Mouse (Mus musculus) MEL (cell line): ENCODE data around the gene Bmpr1b. TPM values are rescaled to one million over a fixed set of nuclear protein-coding genes. Genes with fewer than 3 reads are reported as not detected.

Experiments used
- DNase-seq: peaks from one replicate; pipeline ENCODE4 v3.0.0; 2011; ENCODE audit warnings: low read depth, low spot score
- H3K27ac ChIP-seq: 2 replicates; pipeline ENCODE4 v1.5.1; 2012; ENCODE audit warnings: low read depth, mild to moderate bottlenecking, control low read depth, low read length, moderate library complexity; ENCODE audit not compliant: control insufficient read depth
- H3K27me3 ChIP-seq, 2 experiments: fragments of 150-350 bp in 1 of 2; sonication (generic) in 1 of 2; 2 replicates each; pipeline ENCODE4 v1.6.1; 2012; ENCODE audit warnings: low read length in 2 of 2, mild to moderate bottlenecking in 2 of 2, improper control_type of control experiment in 1 of 2, moderate library complexity in 1 of 2; ENCODE audit not compliant: insufficient read depth in 2 of 2, control insufficient read depth in 1 of 2
- H3K36me3 ChIP-seq, 2 experiments: 2 replicates each; pipeline ENCODE4 v1.6.1; 2012 to 2014; ENCODE audit warnings: low read length in 2 of 2, improper control_type of control experiment in 1 of 2, inconsistent platforms in 1 of 2, mild to moderate bottlenecking in 1 of 2; ENCODE audit not compliant: insufficient read depth in 2 of 2, control insufficient read depth in 1 of 2
- H3K4me1 ChIP-seq, 2 experiments: fragments of 150-350 bp in 1 of 2; sonication (generic) in 1 of 2; 2 replicates each; pipeline ENCODE4 v1.6.1; 2012; ENCODE audit warnings: low read length in 2 of 2, improper control_type of control experiment in 1 of 2, mild to moderate bottlenecking in 1 of 2; ENCODE audit not compliant: insufficient read depth in 2 of 2, control insufficient read depth in 1 of 2
- H3K4me3 ChIP-seq, 2 experiments: fragments of 150-350 bp in 1 of 2; sonication (generic) in 1 of 2; 2 replicates each; pipeline ENCODE4 v1.5.1; 2012; ENCODE audit warnings: low read depth in 2 of 2, low read length in 2 of 2, mild to moderate bottlenecking in 2 of 2, moderate library complexity in 2 of 2, control low read depth in 1 of 2, improper control_type of control experiment in 1 of 2; ENCODE audit not compliant: control insufficient read depth in 1 of 2, insufficient read depth in 1 of 2
- H3K79me2 ChIP-seq: 2 replicates; pipeline ENCODE4 v1.6.1; 2012; ENCODE audit warnings: mild to moderate bottlenecking, low read length, moderate library complexity; ENCODE audit not compliant: control insufficient read depth, poor library complexity, insufficient read depth
- H3K9ac ChIP-seq: 2 replicates; pipeline ENCODE4 v1.6.1; 2012; ENCODE audit warnings: low read depth, mild to moderate bottlenecking, control low read depth, low read length, moderate library complexity; ENCODE audit not compliant: control insufficient read depth, poor library complexity, severe bottlenecking
- H3K9me3 ChIP-seq: fragments of 150-350 bp; sonication (generic); replicated peaks from 2 replicates; pipeline ENCODE4 v1.6.1; 2012; ENCODE audit warnings: mild to moderate bottlenecking, low read length, improper control_type of control experiment, moderate library complexity; ENCODE audit not compliant: insufficient read depth
- CHD2 ChIP-seq: IDR thresholded peaks from 2 replicates; pipeline ENCODE4 v1.6.1; 2011; ENCODE audit warnings: low read length, improper control_type of control experiment
- ELF1 ChIP-seq: IDR thresholded peaks from 2 replicates; pipeline ENCODE4 v1.6.1; 2014; ENCODE audit warnings: low read depth, mild to moderate bottlenecking, inconsistent platforms, low read length, improper control_type of control experiment, moderate library complexity
- ETS1 ChIP-seq: IDR thresholded peaks from 2 replicates; pipeline ENCODE4 v1.6.1; 2012; ENCODE audit warnings: low read depth, mild to moderate bottlenecking, inconsistent platforms, low read length, improper control_type of control experiment, moderate library complexity
- JUND ChIP-seq: IDR thresholded peaks from 2 replicates; pipeline ENCODE4 v1.6.1; 2011; ENCODE audit warnings: low read depth, mild to moderate bottlenecking, improper control_type of control experiment, low read length
- MAFK ChIP-seq: IDR thresholded peaks from 2 replicates; pipeline ENCODE4 v1.6.1; 2011; ENCODE audit warnings: low read depth, mild to moderate bottlenecking, low read length, improper control_type of control experiment, borderline replicate concordance
- MAX ChIP-seq: IDR thresholded peaks from 2 replicates; pipeline ENCODE4 v1.6.1; 2011; ENCODE audit warnings: low read length, improper control_type of control experiment
- MAZ ChIP-seq: IDR thresholded peaks from 2 replicates; pipeline ENCODE4 v1.6.1; 2012; ENCODE audit warnings: low read depth, mild to moderate bottlenecking, inconsistent platforms, low read length, improper control_type of control experiment
- MEF2A ChIP-seq: IDR thresholded peaks from 2 replicates; pipeline ENCODE4 v1.6.1; 2014; ENCODE audit warnings: low read depth, mild to moderate bottlenecking, inconsistent platforms, low read length, improper control_type of control experiment; ENCODE audit not compliant: poor library complexity, insufficient replicate concordance, severe bottlenecking; ENCODE audit errors: extremely low read depth
- MYB ChIP-seq: IDR thresholded peaks from 2 replicates; pipeline ENCODE4 v1.6.1; 2011; ENCODE audit warnings: mild to moderate bottlenecking, low read depth, low read length, improper control_type of control experiment
- NRF1 ChIP-seq: IDR thresholded peaks from 2 replicates; pipeline ENCODE4 v1.6.1; 2014; ENCODE audit warnings: low read depth, mild to moderate bottlenecking, inconsistent platforms, low read length, improper control_type of control experiment, moderate library complexity; ENCODE audit not compliant: poor library complexity, insufficient read depth, severe bottlenecking
- POLR2A ChIP-seq, 2 experiments: IDR thresholded peaks; 2 replicates each; pipeline ENCODE4 v1.6.1; 2011 to 2012; ENCODE audit warnings: low read length in 2 of 2, mild to moderate bottlenecking in 2 of 2, control low read depth in 1 of 2, improper control_type of control experiment in 1 of 2, low read depth in 1 of 2, moderate library complexity in 1 of 2; ENCODE audit not compliant: control insufficient read depth in 1 of 2, insufficient read depth in 1 of 2, poor library complexity in 1 of 2
- POLR2AphosphoS2 ChIP-seq: IDR thresholded peaks from 2 replicates; pipeline ENCODE4 v1.6.1; 2011; ENCODE audit warnings: low read length, improper control_type of control experiment
- SIN3A ChIP-seq: IDR thresholded peaks from 2 replicates; pipeline ENCODE4 v1.6.1; 2012; ENCODE audit warnings: low read length, improper control_type of control experiment, inconsistent platforms
- TBP ChIP-seq: IDR thresholded peaks from 2 replicates; pipeline ENCODE4 v1.8.0; 2011; ENCODE audit warnings: low read depth, low read length, improper control_type of control experiment
- TCF12 ChIP-seq: IDR thresholded peaks from 2 replicates; pipeline ENCODE4 v1.6.1; 2014; ENCODE audit warnings: low read depth, mild to moderate bottlenecking, inconsistent platforms, low read length, improper control_type of control experiment, moderate library complexity
- ZKSCAN1 ChIP-seq: IDR thresholded peaks from 2 replicates; pipeline ENCODE4 v1.6.1; 2012; ENCODE audit warnings: low read depth, mild to moderate bottlenecking, inconsistent platforms, low read length, improper control_type of control experiment, moderate library complexity
- ZMIZ1 ChIP-seq: IDR thresholded peaks from 2 replicates; pipeline ENCODE4 v1.6.1; 2012; ENCODE audit warnings: low read depth, mild to moderate bottlenecking, inconsistent platforms, low read length, improper control_type of control experiment, moderate library complexity
- polyA plus RNA-seq, 2 experiments: library from polyadenylated mRNA; stranded (reverse) in 1 of 2; unstranded in 1 of 2; fragments of >175 nt in 1 of 2; fragments of >200 nt in 1 of 2; gene quantifications; 2 replicates each; pipeline versions ENCODE4 v1.2.1 to v1.2.4; 2012; ENCODE audit warnings: low replicate concordance in 2 of 2, low read depth in 1 of 2; ENCODE audit not compliant: insufficient read length in 2 of 2, insufficient read depth in 1 of 2, missing spikeins in 1 of 2
- total RNA-seq: library from RNA; depleted of rRNA; stranded (reverse); fragments of 300-350 nt; gene quantifications from 2 replicates; pipeline ENCODE4 v1.2.3, GENCODE M21; 2012

Gene Bmpr1b
- total and polyA plus RNA-seq, 3 experiments = not detected

GRCm38 (mm10) chr3:141804133-141804532, 365.1 kb downstream of the Bmpr1b start:
- Histone ChIP-seq H3K36me3 (no peaks in the 10 kb centered on the region), H3K79me2 (no peaks in the 10 kb centered on the region), H3K9me3 (no peaks in the 10 kb centered on the region), H3K4me3 (no peak overlapping the region), H3K27me3 (no peaks in the 10 kb centered on the region), H3K27ac (no peak overlapping the region), H3K4me1 (no peaks in the 10 kb centered on the region), H3K9ac (no peak overlapping the region)
- no peak for DNase-seq
- no peak for TF ChIP-seq ELF1

DNA sequence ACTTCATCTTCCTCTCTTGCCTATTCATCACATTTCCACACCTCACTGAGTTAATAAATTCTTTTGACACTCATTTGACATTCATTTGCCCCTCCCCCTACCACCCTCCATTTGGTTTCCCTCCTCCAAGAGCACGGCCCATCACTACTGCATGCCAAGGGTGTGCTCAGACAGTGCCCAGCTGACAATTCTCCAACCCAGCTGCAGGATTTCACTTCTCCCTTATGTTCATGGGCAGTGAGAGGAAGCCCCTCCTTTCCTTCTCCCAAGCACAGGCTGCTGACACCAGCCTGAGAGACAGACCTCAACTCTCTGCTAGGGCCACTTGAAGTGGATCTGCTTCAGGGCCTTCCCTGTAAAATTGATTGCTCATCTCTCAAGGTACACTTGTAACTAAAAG, 371.4 kb downstream of the Bmpr1b start:
- no peaks in the 10 kb centered on the region for H3K9me3 ChIP-seq
- no peaks in the 10 kb centered on the region for H3K79me2 ChIP-seq
- H3K27me3 ChIP-seq = no peaks in the 10 kb centered on the region
- no peak overlapping the region for H3K4me3 ChIP-seq
- H3K27ac ChIP-seq = no peak overlapping the region
- no peak for TF ChIP-seq ZMIZ1
- no peak for TF ChIP-seq MAX
- TF ChIP-seq ETS1 = no peak
- no peak overlapping the region for H3K9ac ChIP-seq
- H3K4me1 ChIP-seq = no peaks in the 10 kb centered on the region
- H3K36me3 ChIP-seq = no peaks in the 10 kb centered on the region
- DNase-seq = no peak

- no peak overlapping the region for H3K9ac ChIP-seq
- no peaks in the 10 kb centered on the region for H3K79me2 ChIP-seq
- no peaks in the 10 kb centered on the region for H3K36me3 ChIP-seq
- no peaks in the 10 kb centered on the region for H3K4me1 ChIP-seq
- TF ChIP-seq MAZ = no peak
- TF ChIP-seq MYB = no peak
- TF ChIP-seq MEF2A = no peak
- no peak for TF ChIP-seq SIN3A
- no peak for TF ChIP-seq NRF1
- no peak for DNase-seq
- H3K27ac ChIP-seq = no peak overlapping the region
- no peaks in the 10 kb centered on the region for H3K27me3 ChIP-seq
- no peak overlapping the region for H3K4me3 ChIP-seq
- no peaks in the 10 kb centered on the region for H3K9me3 ChIP-seq
Measured at GRCm38 (mm10) chr3:141797372-141797771, 371.9 kb downstream of the Bmpr1b start.

DNA sequence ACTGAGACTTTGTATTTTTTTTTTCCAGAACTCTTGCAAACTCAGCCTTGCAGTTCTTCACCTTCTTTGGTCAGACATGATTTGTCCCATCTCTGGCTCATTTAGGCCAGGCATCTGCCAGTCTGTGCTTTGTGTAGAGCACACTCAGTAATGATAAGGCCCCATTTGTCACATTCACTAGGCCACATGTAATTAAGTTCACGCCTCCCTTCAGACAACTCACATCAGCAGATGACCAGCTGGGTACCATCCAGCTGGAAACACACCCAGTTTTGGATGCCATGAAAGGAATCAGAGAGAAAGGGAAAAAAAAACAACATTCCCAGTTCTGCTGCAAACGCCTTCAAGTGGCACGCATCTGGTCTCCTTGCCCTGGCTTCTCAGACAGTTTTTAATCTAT, 374.9 kb downstream of the Bmpr1b start:
- H3K27ac ChIP-seq = no peak overlapping the region
- no peaks in the 10 kb centered on the region for H3K4me1 ChIP-seq

More for the DNA sequence above, 374.9 kb downstream of the Bmpr1b start:
- Histone ChIP-seq H3K27me3 (no peaks in the 10 kb centered on the region), H3K4me3 (no peak overlapping the region), H3K9me3 (no peaks in the 10 kb centered on the region), H3K9ac (no peak overlapping the region), H3K36me3 (no peaks in the 10 kb centered on the region), H3K79me2 (no peaks in the 10 kb centered on the region)
- TF ChIP-seq ELF1 (no peak), POLR2AphosphoS2 (no peak), MAFK (no peak), MEF2A (no peak), POLR2A (IDR thresholded peaks at IDR 0.05; ENCODE audit: control insufficient read depth in 1 of 2, insufficient read depth in 1 of 2, low read depth in 1 of 2, low read length in 2 of 2, poor library complexity in 1 of 2) (no peak), NRF1 (no peak), JUND (no peak), TCF12 (no peak), CHD2 (no peak), TBP (no peak), MAX (no peak), ZKSCAN1 (no peak)
- DNase-seq = no peak
